Mouse (Mus musculus) left cerebral cortex, postnatal 36 days (tissue): ENCODE data around the gene Pcdh19. TPM values are rescaled to one million over a fixed set of nuclear protein-coding genes. Genes with fewer than 3 reads are reported as not detected.
A peak's percentile ranks its signal among the peaks of the same experiment; 100 is the strongest.
"Not testable (repeated sequence)": the region's sequence is repeated elsewhere in the genome, so short reads cannot be mapped to it uniquely, and the experiment has no call there.

Experiments
- DNase-seq, 2 experiments: peaks; one replicate each; pipeline ENCODE4 v3.0.0; 2021 to 2022; ENCODE audit warnings: low spot score in 2 of 2, mixed read lengths in 1 of 2
- intact Hi-C: fragments of 180-260 bp; cut with DNase I; formaldehyde crosslinking; loops from one replicate; pipeline ENCODE4 v1.15.1; 2025
- total RNA-seq, 2 experiments: library from RNA; stranded (reverse); gene quantifications; 2 replicates each; pipeline ENCODE4 v1.2.3; 2021

The Pcdh19 gene
- total RNA-seq: 10 to 100 TPM; 31.1 to 38.2 TPM

DNA sequence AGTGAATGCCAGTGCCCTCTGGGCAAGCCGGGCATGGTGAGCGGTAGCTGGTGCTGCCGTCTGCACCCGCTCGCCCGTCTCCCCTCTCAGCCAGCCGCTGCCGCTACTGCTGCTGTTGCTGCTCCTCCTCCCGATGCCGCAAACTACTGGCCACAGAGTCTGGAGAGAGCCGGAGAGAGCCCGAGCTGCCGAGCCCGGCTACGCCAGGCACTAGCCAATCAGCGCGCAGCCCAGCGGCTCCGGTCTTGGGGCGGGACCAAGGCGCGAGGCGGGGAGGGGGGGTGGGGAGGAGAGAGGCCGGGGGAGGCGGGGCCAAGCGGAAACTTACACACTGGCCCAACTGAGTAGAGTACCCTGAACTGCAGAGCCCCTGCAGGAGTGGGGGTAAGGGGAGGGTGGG, at the start of gene Pcdh19:
Gene Pcdh19 (minus strand): TSS at position 148 of the 400 bp plus-strand sequence.
- peak; percentile 76 to 80 for DNase-seq
- intact Hi-C loops: no loop called here

DNA sequence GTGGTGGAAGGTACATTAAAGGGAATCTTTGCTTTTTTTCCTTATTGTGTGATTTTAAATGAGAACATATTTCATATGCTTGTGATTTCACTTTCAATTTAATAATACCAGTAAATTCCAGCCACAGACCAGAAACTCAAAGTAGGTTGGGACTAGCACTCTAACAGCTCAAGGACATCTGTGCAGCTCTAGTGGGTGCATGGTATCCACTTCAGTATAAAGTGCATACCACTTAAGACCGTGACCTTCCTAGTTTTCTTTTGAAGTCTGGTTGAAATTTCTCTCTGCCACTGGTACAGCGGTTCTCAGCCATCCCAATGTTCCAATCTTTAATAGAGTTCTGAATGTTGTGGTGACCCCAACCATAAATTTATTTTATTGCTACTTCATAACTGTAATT, 47.1 kb upstream of the Pcdh19 start:
- DNase-seq: no peak
- intact Hi-C loops: no loop called here

DNA sequence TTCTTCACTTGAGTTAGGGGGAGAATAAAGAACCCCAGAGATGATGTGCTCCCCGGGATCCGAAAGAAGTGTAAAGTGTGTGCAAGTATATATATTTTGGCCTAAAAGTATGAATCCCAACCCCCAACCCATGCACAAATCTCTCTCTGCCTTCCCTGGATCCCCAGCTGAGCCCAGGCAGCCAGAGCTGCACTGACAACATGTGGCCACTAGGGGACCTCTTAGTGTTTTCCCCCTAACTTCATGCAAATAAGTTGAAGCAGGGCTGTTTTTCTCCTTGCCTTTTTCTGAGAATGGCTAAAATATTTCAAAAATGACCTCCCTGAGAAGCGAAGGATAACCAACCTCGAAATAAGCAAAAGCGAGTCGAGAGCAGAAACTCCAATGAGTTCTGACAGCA, 46.2 kb upstream of the Pcdh19 start:
- intact Hi-C loops: no loop called here
- peak in 1 of 2 experiments; percentile 7 for DNase-seq

DNA sequence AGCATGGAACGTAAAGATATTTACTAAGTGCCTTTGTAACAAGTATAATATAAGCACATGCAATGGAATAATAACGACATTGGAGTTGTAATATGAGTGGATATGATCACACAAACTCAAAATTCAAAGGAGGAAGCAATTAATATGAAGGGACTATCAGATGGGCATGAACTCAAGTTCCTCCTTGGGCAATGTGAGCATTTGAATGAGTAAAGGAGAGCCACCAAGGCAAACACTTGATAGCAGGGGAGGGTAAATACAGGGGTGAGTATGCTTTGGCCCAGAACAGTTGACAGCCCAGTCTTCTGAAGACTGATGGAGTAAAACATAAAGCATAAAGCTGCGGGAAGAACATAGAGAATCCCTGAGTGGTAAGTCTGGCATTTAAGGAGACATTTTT, 32.7 kb upstream of the Pcdh19 start:
- intact Hi-C loops: no loop called here
- DNase-seq: no peak

DNA sequence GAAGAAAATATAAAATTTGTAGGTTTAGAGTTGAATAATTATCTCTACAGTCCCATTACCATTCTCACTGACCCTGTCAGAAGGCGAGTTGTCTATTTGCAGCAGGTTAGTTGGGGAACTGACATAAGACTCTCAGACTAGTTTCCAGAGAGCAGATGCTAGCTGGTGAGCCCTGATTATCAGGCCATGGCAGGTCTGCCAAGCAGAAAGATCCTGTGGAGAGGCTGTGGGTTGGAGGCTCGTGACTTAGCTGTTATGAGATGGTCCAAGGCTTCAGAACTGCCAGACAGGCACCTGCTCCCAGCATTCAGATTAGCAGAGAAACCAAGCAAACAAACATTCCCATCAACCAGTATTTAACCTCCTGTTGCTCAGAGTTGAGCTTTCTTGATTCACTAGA, 21.8 kb upstream of the Pcdh19 start:
- no peak for DNase-seq
- intact Hi-C loops: no loop called here

DNA sequence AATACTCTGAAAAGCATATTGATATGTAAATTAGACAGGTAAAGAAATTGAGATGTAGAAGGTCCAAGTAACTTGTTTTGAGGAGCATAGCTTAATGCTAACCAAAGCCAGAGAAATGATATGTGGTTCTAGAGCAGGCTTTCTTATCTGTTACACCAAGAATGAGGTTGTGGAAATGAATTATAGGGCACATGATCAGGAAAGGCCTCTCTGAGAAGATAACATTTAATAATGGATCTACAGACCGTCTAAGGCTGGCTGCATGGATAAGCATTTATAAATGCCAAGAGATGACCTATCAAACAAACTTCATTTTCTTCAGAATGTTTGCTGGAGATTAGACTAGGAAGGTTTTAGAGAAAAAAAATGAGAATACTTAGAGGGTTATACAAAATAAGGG, 14.1 kb upstream of the Pcdh19 start:
- no peak for DNase-seq
- intact Hi-C loops: no loop called here

DNA sequence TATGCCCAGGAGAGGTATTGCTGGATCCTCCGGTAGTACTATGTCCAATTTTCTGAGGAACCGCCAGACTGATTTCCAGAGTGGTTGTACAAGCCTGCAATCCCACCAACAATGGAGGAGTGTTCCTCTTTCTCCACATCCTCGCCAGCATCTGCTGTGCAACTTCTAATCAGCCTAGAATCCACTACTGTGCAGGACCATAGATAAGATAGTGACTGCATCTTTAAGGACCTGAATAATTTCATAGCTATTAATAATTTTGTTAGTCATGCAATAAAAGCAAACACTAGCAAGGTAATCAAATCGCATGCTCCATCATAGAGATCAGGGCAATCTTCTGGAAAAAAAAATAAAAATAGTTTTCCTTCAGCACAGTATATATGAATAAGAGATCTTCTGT, 9.1 kb upstream of the Pcdh19 start:
- DNase-seq: not testable (repeated sequence)
- intact Hi-C loops: loop anchor here (10.0 kb wide), 1 partner anchor 1243 kb away; no protein-coding TSS in a partner anchor

DNA sequence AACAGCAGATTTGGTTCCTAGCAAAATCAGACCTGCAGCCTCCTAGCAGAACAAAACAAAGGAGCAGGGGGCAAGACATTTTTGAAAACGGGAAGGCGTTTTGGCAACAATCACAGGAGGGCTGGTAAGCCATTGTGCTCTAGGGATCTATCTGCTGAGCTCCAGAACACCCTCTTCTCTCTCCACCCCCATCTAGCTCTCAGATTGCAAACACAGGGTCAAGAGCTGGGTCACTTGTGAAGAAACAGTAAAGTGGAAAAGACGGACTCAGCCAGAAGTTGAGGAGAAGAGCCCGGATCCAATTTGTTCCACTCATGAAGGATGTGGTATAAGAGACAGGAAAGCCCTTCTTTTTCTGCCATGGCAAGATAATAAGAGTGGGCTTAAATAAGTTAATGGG, 7.7 kb upstream of the Pcdh19 start:
- intact Hi-C loops: loop anchor here (10.0 kb wide), 1 partner anchor 1242 kb away; no protein-coding TSS in a partner anchor
- no peak for DNase-seq

DNA sequence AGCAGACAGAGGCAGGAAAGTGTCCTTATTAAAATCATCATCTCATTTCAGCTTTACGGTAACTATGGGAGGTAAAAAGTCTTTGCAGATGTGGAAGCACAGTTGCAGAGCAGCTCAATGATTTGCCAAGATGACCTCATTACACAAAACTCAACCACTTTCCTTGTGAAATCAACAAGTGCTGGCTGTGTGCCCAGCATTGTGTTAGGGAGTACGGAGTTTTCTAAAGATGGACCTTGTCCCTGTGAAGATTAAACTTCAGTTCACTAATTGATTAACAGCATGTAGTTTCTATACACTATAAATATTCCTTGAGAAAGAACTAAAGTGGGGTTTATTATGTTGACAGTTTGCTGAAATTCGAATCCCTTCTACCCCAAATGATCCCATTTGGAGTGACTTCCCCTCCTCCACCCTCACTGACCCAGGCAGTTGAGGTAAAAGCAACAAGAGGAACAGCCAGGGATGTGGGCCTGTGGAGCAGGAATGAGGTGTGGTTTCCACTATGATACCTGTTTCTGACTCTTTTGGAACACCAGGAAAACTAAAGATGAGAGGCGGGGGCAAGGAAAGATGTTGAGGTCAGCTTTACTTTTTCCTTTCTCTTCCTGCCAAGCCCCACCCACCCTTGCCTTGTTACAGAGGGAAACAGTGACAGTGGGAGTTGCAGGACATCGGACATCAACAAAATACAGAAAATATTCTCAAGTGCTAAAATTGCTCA, 4.4 kb upstream of the Pcdh19 start:
- DNase-seq: no peak
- intact Hi-C loops: loop anchor here (10.0 kb wide), 1 partner anchor 1238 kb away; no protein-coding TSS in a partner anchor

DNA sequence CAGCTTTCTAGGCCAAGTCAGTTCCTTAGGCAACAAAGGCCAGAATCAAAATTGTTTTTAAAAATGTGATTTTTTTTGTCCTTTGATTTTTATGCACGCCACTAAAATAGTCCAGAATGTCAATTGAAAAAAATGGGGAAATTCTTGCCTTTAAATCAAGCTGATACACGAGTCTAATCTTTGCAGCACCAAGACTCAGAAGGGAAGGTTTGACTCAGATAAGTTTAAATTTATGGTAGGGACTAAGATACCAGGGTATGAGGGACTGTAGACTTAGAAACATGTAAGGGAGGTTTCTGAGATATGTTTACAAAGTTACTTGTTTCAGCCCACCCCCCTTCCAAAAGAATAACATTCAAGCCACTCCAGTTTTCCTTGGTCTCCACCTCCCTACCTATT, 3.6 kb upstream of the Pcdh19 start:
- DNase-seq: no peak
- intact Hi-C loops: loop anchor here (10.0 kb wide), 1 partner anchor 1238 kb away; no protein-coding TSS in a partner anchor

DNA sequence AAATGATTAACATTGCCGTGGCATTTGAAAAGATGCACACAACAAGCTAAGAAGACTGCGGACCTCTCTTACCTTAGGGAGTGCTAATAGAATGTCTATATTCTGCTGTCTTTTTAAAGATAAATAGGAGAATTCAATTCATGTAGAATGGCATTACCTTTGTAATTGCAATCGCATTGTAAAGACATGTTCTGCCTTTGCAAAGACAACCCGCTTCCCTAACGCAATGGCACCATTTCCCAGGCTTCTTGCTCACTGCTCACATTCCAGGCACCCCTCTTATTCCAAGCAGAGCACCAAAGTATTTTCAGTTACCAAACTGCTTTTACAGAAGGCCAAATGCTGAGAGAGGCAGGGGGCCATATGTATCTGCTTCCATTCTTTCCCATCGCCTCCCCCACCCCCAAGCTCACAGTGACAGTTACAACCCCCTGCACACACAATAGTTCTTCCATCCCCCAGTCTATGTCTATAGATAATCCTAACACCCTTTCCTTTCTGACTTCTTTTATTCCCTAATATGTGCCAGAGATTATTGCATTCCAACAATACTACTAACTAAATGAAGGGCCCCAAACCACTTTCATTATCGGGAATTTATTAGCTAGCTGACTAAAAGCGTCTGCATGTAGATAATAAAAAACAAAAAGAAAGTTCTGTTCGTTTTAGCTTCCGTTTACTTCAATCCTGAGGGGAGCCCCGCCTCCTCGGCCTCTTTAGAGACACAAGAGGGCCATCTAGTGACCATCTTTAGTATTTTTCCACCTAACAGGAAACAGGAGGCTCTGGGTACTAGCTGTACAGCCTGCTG, 3.0 kb upstream of the Pcdh19 start:
- intact Hi-C loops: loop anchor here (10.0 kb wide), 1 partner anchor 1237 kb away; no protein-coding TSS in a partner anchor

DNA sequence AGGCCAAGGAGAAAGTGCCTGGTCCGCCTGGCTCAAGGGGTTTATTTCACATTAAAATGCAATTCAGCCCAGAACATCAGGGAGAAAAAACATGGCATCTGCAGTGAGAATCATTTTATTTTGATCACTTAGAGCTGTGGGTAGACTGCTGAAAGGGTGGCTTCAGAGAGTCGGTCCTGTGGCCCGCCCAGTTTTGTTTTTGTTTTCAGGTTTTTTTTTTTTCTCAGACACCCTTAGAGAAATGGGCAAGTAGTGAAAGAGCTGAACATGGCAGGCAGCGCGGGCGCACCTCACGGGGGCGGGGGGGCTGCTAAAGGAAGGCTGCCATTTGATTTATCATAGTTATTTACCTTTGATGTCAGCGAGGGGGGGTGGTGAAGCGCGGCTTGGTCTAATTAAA, 2.0 kb upstream of the Pcdh19 start:
- intact Hi-C loops: loop anchor here (10.0 kb wide), 1 partner anchor 1236 kb away; no protein-coding TSS in a partner anchor
- no peak for DNase-seq

More for the DNA sequence above, 3.0 kb upstream of the Pcdh19 start:
- peak; percentile 10 for DNase-seq

DNA sequence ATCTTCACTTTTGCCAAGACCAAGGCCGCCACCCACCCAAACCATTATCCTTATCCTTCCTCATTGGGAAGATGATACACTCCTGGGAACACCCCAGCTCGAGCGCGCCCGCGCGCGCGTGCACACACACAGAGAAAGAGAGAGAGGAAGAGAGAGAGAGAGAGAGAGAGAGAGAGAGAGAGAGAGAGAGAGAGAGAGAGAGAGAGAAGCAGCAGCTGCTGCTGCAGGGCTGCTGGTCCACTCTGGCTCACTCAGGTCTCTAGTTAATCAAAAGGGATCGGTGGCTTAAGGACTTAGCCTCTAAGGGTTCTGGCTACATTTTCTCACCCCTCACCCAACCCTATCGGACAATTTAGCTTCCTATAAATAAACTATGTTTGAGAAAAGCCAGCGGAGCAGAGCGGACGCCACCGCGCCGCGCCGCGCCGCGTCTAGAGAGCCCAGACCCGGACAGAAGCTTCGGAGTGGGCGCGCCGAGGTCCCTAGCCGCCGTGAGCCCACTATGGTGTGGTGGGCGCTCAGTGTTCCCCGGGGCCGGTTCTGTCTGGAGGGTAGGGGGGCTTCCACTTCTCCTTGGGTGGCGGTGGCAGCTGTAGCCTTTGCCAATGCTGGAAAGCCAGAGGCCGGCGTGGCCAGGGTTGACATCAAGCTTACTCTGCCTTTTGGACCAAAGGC, 926 bp upstream of the Pcdh19 start:
- intact Hi-C loops: loop anchor here (10.0 kb wide), 1 partner anchor 1235 kb away; no protein-coding TSS in a partner anchor

DNA sequence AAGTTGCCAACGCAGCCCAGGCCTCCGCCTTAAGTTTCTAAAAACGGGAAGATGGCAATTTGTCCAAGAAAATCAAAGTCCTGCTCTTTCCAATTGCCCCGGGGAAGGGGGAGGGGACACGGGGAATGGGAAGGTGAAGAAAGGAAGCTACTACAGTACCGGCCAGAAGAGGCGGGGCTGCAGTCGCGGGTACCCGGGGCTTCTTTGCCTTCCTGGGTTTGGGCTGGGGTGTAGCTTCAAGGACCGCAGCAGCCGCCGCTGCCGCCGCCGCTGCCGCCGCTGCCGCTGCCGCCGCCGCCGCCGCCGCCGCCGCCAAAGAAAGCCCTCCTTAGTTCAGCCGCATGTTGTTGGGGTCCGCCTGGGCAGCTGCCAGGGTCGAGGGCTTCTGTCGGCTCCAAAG, 631 bp downstream of the Pcdh19 start:
- DNase-seq: peak in 1 of 2 experiments; percentile 34
- intact Hi-C loops: no loop called here

More for the DNA sequence above, 926 bp upstream of the Pcdh19 start:
- peak; percentile 14 to 33 for DNase-seq

DNA sequence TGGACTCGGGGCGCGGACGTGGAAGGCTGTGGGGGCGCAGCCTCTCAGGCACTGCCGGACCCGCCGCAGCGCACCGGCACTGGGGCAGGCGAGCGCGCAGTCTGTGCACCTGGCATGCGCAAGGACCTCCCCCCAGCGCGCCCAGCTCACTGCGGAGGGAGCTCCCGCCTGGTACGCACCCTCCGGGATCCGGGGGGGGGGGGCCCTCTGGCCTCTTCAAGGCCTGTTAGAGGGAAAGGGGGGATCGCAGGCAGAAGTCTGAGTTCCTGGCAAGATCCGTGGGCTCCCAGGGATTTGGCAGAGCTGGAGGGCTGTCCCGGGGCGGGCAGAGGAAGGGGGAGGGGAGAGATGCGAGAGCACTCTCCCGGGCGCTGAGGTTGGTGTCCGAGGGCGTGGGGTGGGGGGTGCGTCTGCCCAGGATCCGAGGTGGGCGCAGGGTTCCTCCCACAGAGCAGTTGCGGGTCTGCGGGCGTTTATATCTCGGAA, 1.1 kb downstream of the Pcdh19 start:
- DNase-seq: peak; percentile 21 to 38
- intact Hi-C loops: no loop called here

DNA sequence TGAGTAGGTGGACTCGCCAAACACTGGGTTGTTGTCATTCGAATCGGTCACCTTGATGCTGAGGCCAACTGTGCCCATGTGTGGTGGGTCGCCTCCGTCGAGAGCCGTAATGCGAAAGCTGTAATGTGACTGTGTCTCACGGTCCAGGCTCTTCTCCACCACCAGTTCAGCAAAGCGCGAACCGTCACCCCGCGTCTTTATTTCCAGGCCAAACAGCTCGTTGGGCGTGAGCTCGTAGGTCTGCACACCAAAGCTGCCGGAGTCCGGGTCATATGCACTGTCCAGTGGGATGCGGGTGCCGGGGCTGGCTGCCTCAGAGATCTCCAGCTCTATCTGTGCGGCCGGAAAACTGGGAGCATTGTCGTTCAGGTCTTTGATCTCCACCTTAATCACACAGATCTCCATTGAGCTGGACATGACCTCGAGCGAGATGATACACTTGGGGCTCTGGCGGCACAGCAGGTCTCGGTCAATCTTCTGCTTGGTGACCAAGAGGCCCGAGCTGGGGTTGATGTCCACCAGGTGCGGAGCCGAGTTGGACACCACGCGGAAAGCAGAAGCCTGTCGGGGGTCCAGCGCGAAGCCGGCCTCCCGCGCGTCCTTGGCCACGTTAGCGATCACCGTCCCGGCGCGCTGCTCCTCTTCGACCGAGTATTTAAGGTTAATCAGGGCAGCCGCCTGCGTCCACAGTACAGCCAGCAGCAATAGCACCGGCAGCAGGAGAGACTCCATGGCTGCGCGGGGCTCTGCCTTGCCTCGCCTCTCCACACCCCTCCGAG, 2.1 kb downstream of the Pcdh19 start:
- intact Hi-C loops: no loop called here
- DNase-seq: peak; percentile 10 to 15

DNA sequence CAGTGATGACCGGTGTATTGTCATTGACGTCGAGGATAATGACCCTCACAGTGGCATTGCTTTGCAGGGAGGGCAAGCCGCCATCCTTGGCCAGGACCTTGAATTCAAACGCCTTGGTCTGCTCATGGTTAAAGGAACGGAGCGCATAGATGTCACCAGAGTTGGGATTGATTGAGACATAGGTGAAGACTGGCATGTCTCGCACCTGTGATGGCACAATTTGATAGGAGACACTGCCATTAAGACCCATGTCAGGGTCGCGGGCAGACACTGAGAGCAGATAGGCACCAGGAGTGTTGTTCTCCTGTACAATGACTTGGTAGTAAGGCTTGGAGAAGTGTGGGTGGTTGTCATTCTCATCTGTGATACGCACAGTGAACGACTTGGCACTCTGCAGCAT, 3.2 kb downstream of the Pcdh19 start:
- intact Hi-C loops: no loop called here
- peak in 1 of 2 experiments; percentile 6 for DNase-seq

DNA sequence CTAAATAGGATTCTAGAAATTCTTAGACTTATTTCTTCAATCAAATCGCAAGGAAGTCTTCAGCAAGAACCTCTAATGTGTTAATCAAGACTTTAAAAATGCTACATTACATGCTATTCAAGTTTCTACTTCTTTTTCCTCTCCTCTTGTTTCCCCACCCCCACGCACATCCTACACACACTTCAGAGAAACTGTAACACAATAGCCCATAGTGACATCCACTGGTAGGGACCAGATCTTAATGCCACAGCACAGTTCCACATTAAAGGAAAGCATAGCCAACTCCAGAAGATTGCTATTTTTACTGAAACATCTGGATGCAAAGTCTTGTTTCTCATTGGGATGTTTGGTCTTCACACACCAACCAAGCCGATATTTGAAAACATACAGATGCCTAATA, 4.8 kb downstream of the Pcdh19 start:
- no peak for DNase-seq
- intact Hi-C loops: no loop called here

DNA sequence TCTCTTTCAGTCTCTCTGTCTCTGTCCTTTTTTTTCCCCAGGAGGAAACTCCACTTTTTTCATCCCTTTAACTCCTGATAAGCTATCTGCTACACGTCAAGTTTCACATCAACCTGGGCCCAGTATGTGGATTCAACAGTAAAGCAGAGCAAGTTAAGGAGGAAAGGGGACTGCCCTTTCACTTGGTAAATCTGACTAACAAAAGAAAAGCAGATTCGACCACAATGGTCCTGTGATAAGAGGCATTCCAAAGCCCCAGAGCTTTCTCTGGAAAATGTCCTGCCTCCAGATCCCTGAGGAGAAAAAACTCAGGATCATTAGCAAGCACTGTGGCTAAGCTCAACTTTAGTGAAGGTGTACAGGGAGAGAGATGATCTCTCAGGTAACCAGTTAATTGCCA, 13.7 kb downstream of the Pcdh19 start:
- DNase-seq: no peak
- intact Hi-C loops: no loop called here
